Mouse (Mus musculus) gastrocnemius, postnatal 25 days (tissue): ENCODE data around the gene Lrrc8d. TPM values are rescaled to one million over a fixed set of nuclear protein-coding genes. Genes with fewer than 3 reads are reported as not detected.

Experiments
- DNase-seq: peaks from one replicate; pipeline ENCODE4 v3.0.0; 2022
- long read RNA-seq, 2 experiments: library from polyadenylated mRNA; stranded (forward); transcript quantifications; one replicate each; pipeline ENCODE4 v2.0.0; 2021
- total RNA-seq, 2 experiments: library from RNA; stranded (reverse); gene quantifications; 1 replicate in 1 of 2; 2 replicates in 1 of 2; pipeline ENCODE4 v1.2.3; 2021

Gene Lrrc8d
- total RNA-seq = 1 to 10 TPM; 4.5 to 4.7 TPM
- long read RNA-seq, experiment 1, partial matches to known transcripts = 0 of 1 reads
- long read RNA-seq, experiment 1, other reads (novel, unspliced or antisense) = 0 of 1 reads
- long read RNA-seq, experiment 2 = 0 reads

GRCm38 (mm10) chr5:105699141-105700069, at the start of gene Lrrc8d:
Gene Lrrc8d, plus strand, starts transcription at chr5:105699969.
- DNase-seq = peak; percentile 89

- no peak for DNase-seq
Observed at GRCm38 (mm10) chr5:105650728-105651479, 48.9 kb upstream of the Lrrc8d start.

- DNase-seq = no peak
Observed at GRCm38 (mm10) chr5:105651561-105651991, 48.2 kb upstream of the Lrrc8d start.

- DNase-seq = peak; percentile 68
Observed at GRCm38 (mm10) chr5:105654237-105655063, 45.3 kb upstream of the Lrrc8d start.

GRCm38 (mm10) chr5:105655100-105655734, 44.6 kb upstream of the Lrrc8d start:
- DNase-seq = no peak

GRCm38 (mm10) chr5:105661894-105662293, 37.9 kb upstream of the Lrrc8d start:
- DNase-seq = no peak

- no peak for DNase-seq
Observed at GRCm38 (mm10) chr5:105666930-105667329, 32.8 kb upstream of the Lrrc8d start.

- DNase-seq = no peak
Observed at GRCm38 (mm10) chr5:105667411-105667810, 32.4 kb upstream of the Lrrc8d start.

- DNase-seq = no peak
Observed at GRCm38 (mm10) chr5:105669086-105669485, 30.7 kb upstream of the Lrrc8d start.

GRCm38 (mm10) chr5:105669508-105670353, 30.0 kb upstream of the Lrrc8d start:
- DNase-seq = no peak

- no peak for DNase-seq
Observed at GRCm38 (mm10) chr5:105672332-105672731, 27.4 kb upstream of the Lrrc8d start.

- no peak for DNase-seq
Observed at GRCm38 (mm10) chr5:105675511-105675910, 24.3 kb upstream of the Lrrc8d start.

GRCm38 (mm10) chr5:105677071-105677470, 22.7 kb upstream of the Lrrc8d start:
- DNase-seq = no peak

- no peak for DNase-seq
Observed at GRCm38 (mm10) chr5:105678243-105678642, 21.5 kb upstream of the Lrrc8d start.

- no peak for DNase-seq
Observed at GRCm38 (mm10) chr5:105679261-105679660, 20.5 kb upstream of the Lrrc8d start.

- no peak for DNase-seq
Observed at GRCm38 (mm10) chr5:105679921-105680843, 19.6 kb upstream of the Lrrc8d start.

GRCm38 (mm10) chr5:105682143-105682611, 17.6 kb upstream of the Lrrc8d start:
- DNase-seq = no peak

GRCm38 (mm10) chr5:105683912-105684350, 15.8 kb upstream of the Lrrc8d start:
- DNase-seq = no peak
